Mouse (Mus musculus) forebrain, embryonic 11.5 days (tissue): ENCODE data around the gene Atp2c1. TPM values are rescaled to one million over a fixed set of nuclear protein-coding genes. Genes with fewer than 3 reads are reported as not detected.

Experiments used
- ATAC-seq: fragments of 200-750 bp; cut with Nextera tagmentation; replicated peaks from 2 replicates; pipeline ENCODE4 v1.8.0; 2017; ENCODE audit warnings: moderate TSS enrichment; ENCODE audit not compliant: low FRiP score
- DNase-seq: peaks from one replicate; pipeline ENCODE4 v3.0.0-alpha.2; 2017; ENCODE audit warnings: low spot score
- H3K27ac ChIP-seq: fragments of 300-500 bp; sonication (generic); 2 replicates; pipeline ENCODE4 v1.5.1; 2014; ENCODE audit warnings: low read depth, low read length
- H3K27me3 ChIP-seq: fragments of 300-500 bp; sonication (generic); 2 replicates; pipeline ENCODE4 v1.6.1; 2014; ENCODE audit warnings: mild to moderate bottlenecking, low read length, mixed read lengths; ENCODE audit not compliant: control insufficient read depth, insufficient read depth
- H3K36me3 ChIP-seq: fragments of 300-500 bp; sonication (generic); 2 replicates; pipeline ENCODE4 v1.6.1; 2014; ENCODE audit warnings: mild to moderate bottlenecking, low read length, moderate library complexity, mixed read lengths; ENCODE audit not compliant: control insufficient read depth, insufficient read depth
- H3K4me1 ChIP-seq: fragments of 300-500 bp; sonication (generic); replicated peaks from 2 replicates; pipeline ENCODE4 v1.6.1; 2014; ENCODE audit warnings: low read length, mixed read lengths; ENCODE audit not compliant: control insufficient read depth, insufficient read depth
- H3K4me2 ChIP-seq: fragments of 300-500 bp; sonication (generic); 2 replicates; pipeline ENCODE4 v1.6.1; 2014; ENCODE audit warnings: low read depth, mild to moderate bottlenecking, low read length, moderate library complexity, mixed read lengths; ENCODE audit not compliant: severe bottlenecking
- H3K4me3 ChIP-seq: fragments of 300-500 bp; sonication (generic); 2 replicates; pipeline ENCODE4 v1.5.1; 2014; ENCODE audit warnings: low read depth, low read length
- H3K9ac ChIP-seq: fragments of 300-500 bp; sonication (generic); 2 replicates; pipeline ENCODE4 v1.6.1; 2014; ENCODE audit warnings: low read length
- H3K9me3 ChIP-seq: fragments of 300-500 bp; sonication (generic); 2 replicates; pipeline ENCODE4 v1.6.1; 2016; ENCODE audit warnings: low read length, mixed read lengths; ENCODE audit not compliant: control insufficient read depth
- WGBS: fragments of 180-500 bp; shearing (Covaris S2); extraction: QIAGEN DNeasy Blood & Tissue Kit; methylation state at CpG from one replicate; pipeline ENCODE4 v1.1.7; 2014; 5-methylcytosine and 5-hydroxymethylcytosine counted together
- polyA plus RNA-seq: library from polyadenylated mRNA; unstranded; fragments of >200 nt; fragmentation: Nextera tagmentation; extraction: Ambion mirVana; gene quantifications from 2 replicates; pipeline ENCODE4 v1.2.1, GENCODE M21; 2014

The Atp2c1 gene
- polyA plus RNA-seq, 1 experiment from 2014 or later: 69.5 TPM

- Histone ChIP-seq H3K4me2 (no peak overlapping the region), H3K27me3 (no peaks in the 10 kb centered on the region), H3K4me3 (no peak overlapping the region), H3K9ac (no peak overlapping the region), H3K9me3 (no peaks in the 10 kb centered on the region), H3K4me1 (no peaks in the 10 kb centered on the region), H3K27ac (no peak overlapping the region), H3K36me3 (no peaks in the 10 kb centered on the region)
- DNase-seq: no peak
- WGBS: 90% methylated on average over 4 of the region's 4 CpGs
- no peak for ATAC-seq
These were observed 160.9 kb downstream of the Atp2c1 start for GRCm38 (mm10) chr9:105366199-105366598.

- no peak for DNase-seq
- Histone ChIP-seq H3K36me3 (no peaks in the 10 kb centered on the region), H3K4me1 (no peaks in the 10 kb centered on the region), H3K27me3 (no peaks in the 10 kb centered on the region), H3K9ac (no peak overlapping the region), H3K27ac (no peak overlapping the region), H3K9me3 (no peaks in the 10 kb centered on the region), H3K4me3 (no peak overlapping the region), H3K4me2 (no peak overlapping the region)
- no peak for ATAC-seq
- WGBS: 85% methylated on average over 5 of the region's 5 CpGs
These were observed 163.4 kb downstream of the Atp2c1 start for GRCm38 (mm10) chr9:105363520-105364231.

- ATAC-seq (no peak), DNase-seq (no peak)
- no peak overlapping the region for H3K27ac ChIP-seq
- no peaks in the 10 kb centered on the region for H3K9me3 ChIP-seq
- H3K4me1 ChIP-seq: no peaks in the 10 kb centered on the region
- no peaks in the 10 kb centered on the region for H3K27me3 ChIP-seq
- H3K36me3 ChIP-seq: no peaks in the 10 kb centered on the region
- no peak overlapping the region for H3K4me3 ChIP-seq
- no peak overlapping the region for H3K4me2 ChIP-seq
- 87% methylated on average over 2 of the region's 2 CpGs for WGBS
- H3K9ac ChIP-seq: no peak overlapping the region
These were observed 164.9 kb downstream of the Atp2c1 start for GRCm38 (mm10) chr9:105362181-105362580.

Other genes starting within 250 kb of the Atp2c1 start
- 10.9 and 20.5 TPM in 2 replicates for gene Aste1, start 131.9 kb downstream of the Atp2c1 start, polyA plus RNA-seq
- gene Nek11, start 131.8 kb downstream of the Atp2c1 start, polyA plus RNA-seq: 0.28 and 0.63 TPM in 2 replicates
- gene Pik3r4, start 115.7 kb upstream of the Atp2c1 start, polyA plus RNA-seq: 25.4 and 27.1 TPM in 2 replicates